17 mouse cellular contexts compared by ENCODE assay signal in genomic region chr2:51985241-51985640, GRCm38 (mm10). TPM values are rescaled to one million over a fixed set of nuclear protein-coding genes. Genes with fewer than 3 reads are reported as not detected.
"Had no signal": no experiment of that assay in that cellular context is flagged by ENCODE, and none has a peak within 500 bp of the region (broad histone marks: within the 10 kb centered on the region; RNA-seq: fewer than 3 reads in every experiment).

No protein-coding gene starts in this region.

- H3K4me2 ChIP-seq: liver, embryonic 13.5 days; lung, embryonic 14.5 days; midbrain, embryonic 12.5 days; neural tube, embryonic 13.5 days; stomach, embryonic 15.5 days had no signal

- ATAC-seq: intestine, postnatal 0 days; lung, postnatal 0 days; midbrain, embryonic 16.5 days had no signal

- H3K36me3 ChIP-seq: liver, embryonic 13.5 days; midbrain, embryonic 12.5 days; neural tube, embryonic 13.5 days; stomach, embryonic 15.5 days had no signal

- DNase-seq: layer of hippocampus, adult 9-11 months; liver, embryonic 13.5 days; lung, embryonic 14.5 days; retina, postnatal 1 day; right cerebral cortex, postnatal 25 days; spleen, adult 18-20 months; thymus, postnatal 25 days had no signal

- H3K9ac ChIP-seq: liver, embryonic 13.5 days; lung, embryonic 14.5 days; midbrain, embryonic 12.5 days; neural tube, embryonic 13.5 days; stomach, embryonic 15.5 days had no signal

- H3K4me3 ChIP-seq: layer of hippocampus, adult 2 months; liver, embryonic 13.5 days; midbrain, embryonic 12.5 days; myocyte; neural tube, embryonic 13.5 days; stomach, embryonic 15.5 days had no signal

- H3K27ac ChIP-seq: layer of hippocampus, adult 2 months; liver, embryonic 13.5 days; macrophage; midbrain, embryonic 12.5 days; neural tube, embryonic 13.5 days; stomach, embryonic 15.5 days had no signal

- H3K27me3 ChIP-seq: liver, embryonic 13.5 days; midbrain, embryonic 12.5 days; neural tube, embryonic 13.5 days; stomach, embryonic 15.5 days had no signal

- H3K9me3 ChIP-seq: liver, embryonic 13.5 days; midbrain, embryonic 12.5 days; neural tube, embryonic 13.5 days; stomach, embryonic 15.5 days had no signal

- H3K4me1 ChIP-seq: midbrain, embryonic 12.5 days; neural tube, embryonic 13.5 days; stomach, embryonic 15.5 days had no signal

RNA-seq across cellular contexts. Expression of gene Tnfaip6, which starts 52.6 kb away (rescaled TPM):
- polyA plus RNA-seq: liver, adult 2 months; macrophage had no signal
